Mouse (Mus musculus): ENCODE measurements at regions not wholly inside any gene's neighbourhood (a gene's known extent, or its start where the extent isn't known, plus 50 kb on each side); places are given as distances from the start of the nearest gene placed in this dataset.

- TF ChIP-seq CTCF (IDR thresholded peaks at IDR 0.05; ENCODE audit: low read depth) (no peak), EP300 (IDR thresholded peaks at IDR 0.05; ENCODE audit: low read depth) (no peak)
These were observed 242.2 kb upstream of the Atp5g3 start for GRCm38 (mm10) chr2:74153247-74153850.

All from heart, postnatal 0 days (tissue).